Mouse (Mus musculus): ENCODE data around the gene Nol4l. TPM values are rescaled to one million over a fixed set of nuclear protein-coding genes. Genes with fewer than 3 reads are reported as not detected.
"Not testable (repeated sequence)": the region's sequence is repeated elsewhere in the genome, so short reads cannot be mapped to it uniquely, and the experiment has no call there.

The Nol4l gene
- total RNA-seq, 2 experiments from 2014 or later: 1.8 to 6.1 TPM

DNA sequence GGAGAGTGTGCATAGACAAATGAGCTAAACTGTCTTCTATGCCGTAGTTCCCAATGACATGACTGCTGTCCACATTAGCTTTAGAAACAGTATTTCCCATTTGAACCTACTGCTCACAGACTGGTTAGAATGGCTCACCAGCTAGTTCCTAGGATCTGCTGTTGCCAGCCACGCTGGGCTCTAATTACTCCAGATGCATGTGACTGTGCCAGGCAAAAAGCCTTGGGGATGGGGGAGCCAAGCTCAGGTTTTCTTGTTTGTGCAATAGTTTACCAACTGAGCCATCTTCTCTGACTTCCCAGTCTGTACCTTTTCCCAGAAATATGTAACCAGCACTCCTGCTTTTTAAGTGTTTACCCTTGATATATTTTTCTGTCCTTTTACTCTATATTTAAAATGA is 154.4 kb downstream of the Nol4l start:
- no peak for ATAC-seq (replicated peaks; ENCODE audit: low FRiP score, poor library complexity, severe bottlenecking)

DNA sequence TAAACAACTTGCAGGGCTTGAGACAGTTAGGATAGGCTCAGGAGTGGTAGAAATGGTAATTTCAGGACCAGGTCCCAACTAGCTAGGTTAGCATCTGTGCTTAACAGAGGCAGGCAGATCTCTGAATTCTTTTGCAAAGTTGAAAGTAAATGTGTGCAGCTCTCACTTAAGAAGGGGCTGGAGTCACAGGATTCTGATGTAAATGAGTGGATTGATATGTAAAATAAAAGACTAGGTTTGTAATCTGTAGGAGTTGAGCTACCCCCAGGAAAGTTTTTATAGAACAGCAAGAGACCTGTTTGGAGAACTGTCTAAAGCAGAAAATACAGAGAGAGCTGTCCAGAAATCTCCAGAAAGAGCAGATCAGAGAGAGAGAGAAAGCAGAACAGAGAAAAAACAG is 158.9 kb downstream of the Nol4l start:
- ATAC-seq (replicated peaks; ENCODE audit: low FRiP score, poor library complexity, severe bottlenecking): no peak

- ATAC-seq (replicated peaks; ENCODE audit: low FRiP score, poor library complexity, severe bottlenecking): not testable (repeated sequence)
Observed at GRCm38 (mm10) chr2:153364531-153364930, 165.2 kb downstream of the Nol4l start.

DNA sequence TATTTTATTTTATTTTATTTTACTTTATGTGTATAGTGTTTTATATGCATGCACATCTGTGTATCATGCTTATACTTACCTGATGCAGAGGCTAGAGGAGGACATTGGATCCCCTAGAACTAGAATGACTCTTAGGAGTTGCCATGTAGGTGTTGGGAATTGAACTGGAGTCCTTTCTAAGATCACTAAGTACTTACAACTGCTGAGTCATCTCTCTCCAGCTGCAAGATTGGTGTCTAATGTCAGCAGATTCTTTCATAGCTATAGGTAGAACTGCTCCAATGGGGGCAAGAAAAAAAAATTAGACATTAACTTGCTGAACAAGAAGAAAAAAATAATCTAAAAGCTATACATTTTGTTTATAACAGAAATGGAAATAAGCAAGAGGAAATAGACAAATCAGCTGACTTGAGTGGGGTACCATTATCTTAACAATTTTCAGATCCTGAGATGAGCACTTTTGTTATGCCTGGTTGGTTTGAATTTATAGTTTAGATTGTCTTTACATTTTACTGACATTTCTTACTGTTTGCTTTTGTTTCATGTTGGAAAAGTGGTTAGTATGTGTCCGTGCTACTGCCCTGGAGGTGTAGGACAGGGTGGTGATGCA is 168.6 kb downstream of the Nol4l start:
- no peak for ATAC-seq (replicated peaks; ENCODE audit: low FRiP score, poor library complexity, severe bottlenecking)

Other genes starting within 250 kb of the Nol4l start
- 2.9 and 6.5 TPM in 2 replicates for gene Kif3b, start 238.6 kb downstream of the Nol4l start, total RNA-seq (2015; ENCODE audit: low replicate concordance)
- gene Kif3b, start 238.6 kb downstream of the Nol4l start, total RNA-seq (2017; ENCODE audit: low replicate concordance): 5.4 and 5.7 TPM in 2 replicates
- 10.8 and 17.1 TPM in 2 replicates for gene Asxl1, start 184.1 kb downstream of the Nol4l start, total RNA-seq (2015; ENCODE audit: low replicate concordance)
- 14.7 and 18.5 TPM in 2 replicates for gene Asxl1, start 184.1 kb downstream of the Nol4l start, total RNA-seq (2017; ENCODE audit: low replicate concordance)
- 7.1 TPM in 1 of 2 replicates, not detected in the other for gene 4930404H24Rik, start 37.2 kb downstream of the Nol4l start, total RNA-seq (2015; ENCODE audit: low replicate concordance)
- not detected in 2 replicates for gene 4930404H24Rik, start 37.2 kb downstream of the Nol4l start, total RNA-seq (2017; ENCODE audit: low replicate concordance)
- gene Commd7, start 102.8 kb upstream of the Nol4l start, total RNA-seq (2015; ENCODE audit: low replicate concordance): 9.2 and 18.8 TPM in 2 replicates
- gene Commd7, start 102.8 kb upstream of the Nol4l start, total RNA-seq (2017; ENCODE audit: low replicate concordance): 2.4 and 4.3 TPM in 2 replicates
- 1.5 and 2.3 TPM in 2 replicates for gene Dnmt3b, start 119.5 kb upstream of the Nol4l start, total RNA-seq (2015; ENCODE audit: low replicate concordance)
- 0.94 and 4.0 TPM in 2 replicates for gene Dnmt3b, start 119.5 kb upstream of the Nol4l start, total RNA-seq (2017; ENCODE audit: low replicate concordance)
- gene Dnmt3c, start 166.7 kb upstream of the Nol4l start, total RNA-seq (2015; ENCODE audit: low replicate concordance): not detected in 2 replicates
- not detected in 2 replicates for gene Dnmt3c, start 166.7 kb upstream of the Nol4l start, total RNA-seq (2017; ENCODE audit: low replicate concordance)
- 40.5 and 93.4 TPM in 2 replicates for gene Mapre1, start 211.3 kb upstream of the Nol4l start, total RNA-seq (2015; ENCODE audit: low replicate concordance)
- 24.1 and 38.3 TPM in 2 replicates for gene Mapre1, start 211.3 kb upstream of the Nol4l start, total RNA-seq (2017; ENCODE audit: low replicate concordance)
- not detected in 2 replicates for gene Efcab8, start 250.0 kb upstream of the Nol4l start, total RNA-seq (2015; ENCODE audit: low replicate concordance)
- gene Efcab8, start 250.0 kb upstream of the Nol4l start, total RNA-seq (2017; ENCODE audit: low replicate concordance): 0.51 TPM in 1 of 2 replicates, not detected in the other